9 mouse cellular contexts compared by ENCODE assay signal in genomic region chr2:157341554-157342270, GRCm38 (mm10). TPM values are rescaled to one million over a fixed set of nuclear protein-coding genes. Genes with fewer than 3 reads are reported as not detected.
DNase-seq lines count a peak whose midpoint lies in the region; ATAC-seq lines count a peak whose summit lies in the region.
"Had no signal": no experiment of that assay in that cellular context is flagged by ENCODE, and none has a peak within 500 bp of the region (broad histone marks: within the 10 kb centered on the region; RNA-seq: fewer than 3 reads in every experiment).

No protein-coding gene starts in this region.

- H3K27ac ChIP-seq in forebrain, embryonic 11.5 days (ENCODE audit: low read depth, low read length), result peak overlapping the region; percentile 98
- H3K27ac ChIP-seq in hindbrain, embryonic 10.5 days, result peak overlapping the region; percentile 90
- H3K27ac ChIP-seq: lung, embryonic 15.5 days had no signal

- no peak overlapping the region for H3K4me3 ChIP-seq in forebrain, embryonic 11.5 days (ENCODE audit: low read depth, low read length)
- no peak overlapping the region for H3K4me3 ChIP-seq in hindbrain, embryonic 10.5 days
- H3K4me3 ChIP-seq: lung, embryonic 15.5 days had no signal

- no peaks in the 10 kb centered on the region for H3K27me3 ChIP-seq in forebrain, embryonic 11.5 days (ENCODE audit: control insufficient read depth, insufficient read depth, low read length)
- no peaks in the 10 kb centered on the region for H3K27me3 ChIP-seq in hindbrain, embryonic 10.5 days (ENCODE audit: insufficient read depth, poor library complexity, severe bottlenecking)
- H3K27me3 ChIP-seq: lung, embryonic 15.5 days had no signal

- peak; percentile 47 for ATAC-seq in forebrain, embryonic 11.5 days (replicated peaks; ENCODE audit: low FRiP score)
- peak; percentile 51; the same call in 1 of the 2 replicates for ATAC-seq in megakaryocyte-erythroid progenitor cell, adult 5-6 weeks (replicated peaks; ENCODE audit: low FRiP score, low TSS enrichment, poor library complexity, severe bottlenecking)

- peak overlapping the region; percentile 64 for H3K9ac ChIP-seq in forebrain, embryonic 11.5 days (ENCODE audit: low read length)
- H3K9ac ChIP-seq: lung, embryonic 15.5 days had no signal

- peak; percentile 79 for DNase-seq in MN1 (ENCODE audit: low spot score)
- peak; percentile 82 for DNase-seq in brain, embryonic 18.5 days (ENCODE audit: low read depth, low spot score)
- peak; percentile 92 for DNase-seq in forebrain, embryonic 11.5 days (ENCODE audit: low spot score)
- DNase-seq in hindbrain, embryonic 10.5 days (ENCODE audit: low spot score), result peak; percentile 87
- DNase-seq in left cerebral cortex, adult 11 months (ENCODE audit: low spot score), result peak; percentile 63
- peak; percentile 50 to 54 for DNase-seq in right cerebral cortex, postnatal 36 days (ENCODE audit: low spot score in 2 of 2)
- peak; percentile 55 for DNase-seq in yolk sac, embryonic 10.5 days (ENCODE audit: low spot score)

- H3K4me1 ChIP-seq in forebrain, embryonic 11.5 days (replicated peaks; ENCODE audit: control insufficient read depth, insufficient read depth, low read length), result peaks cover 32% of the 10 kb centered on the region
- H3K4me1 ChIP-seq in hindbrain, embryonic 10.5 days (replicated peaks), result peaks cover 60% of the 10 kb centered on the region

- WGBS in forebrain, embryonic 11.5 days, result 35% methylated on average over 11 of the region's 11 CpGs
- WGBS in hindbrain, embryonic 10.5 days, result 40% methylated on average over 11 of the region's 11 CpGs

- H3K9me3 ChIP-seq in forebrain, embryonic 11.5 days (ENCODE audit: control insufficient read depth, low read length), result no peaks in the 10 kb centered on the region
- no peaks in the 10 kb centered on the region for H3K9me3 ChIP-seq in hindbrain, embryonic 10.5 days
- H3K9me3 ChIP-seq: lung, embryonic 15.5 days had no signal

- no peaks in the 10 kb centered on the region for H3K36me3 ChIP-seq in forebrain, embryonic 11.5 days (ENCODE audit: control insufficient read depth, insufficient read depth, low read length)
- no peaks in the 10 kb centered on the region for H3K36me3 ChIP-seq in hindbrain, embryonic 10.5 days
- H3K36me3 ChIP-seq: lung, embryonic 15.5 days had no signal

- no peak overlapping the region for H3K4me2 ChIP-seq in forebrain, embryonic 11.5 days (ENCODE audit: low read depth, low read length, severe bottlenecking)
- H3K4me2 ChIP-seq: lung, embryonic 15.5 days had no signal

RNA-seq across cellular contexts. Expression of gene Ghrh, which starts 5.6 kb away (rescaled TPM):
- polyA plus RNA-seq in forebrain, embryonic 11.5 days (2014; fragmentation: Nextera tagmentation; extraction: Ambion mirVana), result 0.83 and 1.5 TPM in 2 replicates
- not detected in 2 replicates for polyA plus RNA-seq in hindbrain, embryonic 10.5 days (2016; fragmentation: Nextera tagmentation; extraction: Ambion mirVana)
- not detected in 2 replicates for total RNA-seq in megakaryocyte-erythroid progenitor cell, adult 5-6 weeks (2014; fragmentation: Nextera tagmentation)
- not detected in 2 replicates for total RNA-seq in megakaryocyte-erythroid progenitor cell, adult 5-6 weeks (2017)
- polyA plus RNA-seq: lung, embryonic 15.5 days had no signal

RNA-seq across cellular contexts. Expression of gene Manbal, which starts 25.7 kb away (rescaled TPM):
- 31.0 and 34.8 TPM in 2 replicates for polyA plus RNA-seq in forebrain, embryonic 11.5 days (2014; fragmentation: Nextera tagmentation; extraction: Ambion mirVana)
- polyA plus RNA-seq in hindbrain, embryonic 10.5 days (2016; fragmentation: Nextera tagmentation; extraction: Ambion mirVana), result 67.0 and 85.8 TPM in 2 replicates
- 27.2 and 33.9 TPM in 2 replicates for total RNA-seq in megakaryocyte-erythroid progenitor cell, adult 5-6 weeks (2014; fragmentation: Nextera tagmentation)
- 8.6 and 17.3 TPM in 2 replicates for total RNA-seq in megakaryocyte-erythroid progenitor cell, adult 5-6 weeks (2017)
